Mouse (Mus musculus) E14TG2a.4 (cell line): ENCODE measurements around the gene Hsd17b13.

Experiments used
- CTCF ChIP-seq: conservative IDR thresholded peaks from 2 replicates; pipeline ENCODE4 v1.5.1; 2014; ENCODE audit warnings: low read length
- NANOG ChIP-seq: IDR thresholded peaks from 2 replicates; pipeline ENCODE4 v1.6.1; 2014; ENCODE audit warnings: borderline replicate concordance, low read length, mixed read lengths

DNA sequence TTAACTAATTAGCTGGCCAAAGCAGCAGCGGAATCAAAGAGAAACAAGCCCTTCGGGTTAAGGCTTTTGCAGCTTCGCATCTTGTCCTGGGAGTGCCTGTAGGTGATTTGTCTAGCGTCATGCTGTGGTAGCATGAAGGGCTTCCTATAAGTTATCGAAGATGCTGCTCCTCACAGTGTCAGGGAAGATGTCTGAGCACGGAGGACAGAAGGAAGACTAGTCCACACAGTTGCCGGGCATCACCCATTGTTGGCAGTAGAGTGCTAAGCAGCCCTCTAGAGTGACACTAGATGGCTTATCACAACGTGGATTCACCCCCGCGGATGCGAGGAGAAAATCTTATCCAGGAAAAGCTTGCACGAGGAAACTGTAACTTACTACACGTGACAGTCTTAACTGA is 4.4 kb downstream of the Hsd17b13 start:
- TF ChIP-seq CTCF = no peak
- TF ChIP-seq NANOG = no peak
